Mouse (Mus musculus): Measurements from ENCODE around the gene Dcaf7.
A peak's percentile ranks its signal among the peaks of the same experiment; 100 is the strongest.

The Dcaf7 gene

GRCm38 (mm10) chr11:106045256-106045655 lies 8.6 kb downstream of the Dcaf7 start:
- DNase-seq (ENCODE audit: low spot score), result no peak

GRCm38 (mm10) chr11:106045780-106046179 lies 9.1 kb downstream of the Dcaf7 start:
- no peak for DNase-seq (ENCODE audit: low spot score)

- DNase-seq (ENCODE audit: low spot score), result no peak
These were observed 9.9 kb downstream of the Dcaf7 start for GRCm38 (mm10) chr11:106046584-106046983.

- DNase-seq (ENCODE audit: low spot score), result no peak
These were observed 17.2 kb downstream of the Dcaf7 start for GRCm38 (mm10) chr11:106053921-106054320.

GRCm38 (mm10) chr11:106054600-106054999 lies 17.9 kb downstream of the Dcaf7 start:
- no peak for DNase-seq (ENCODE audit: low spot score)

GRCm38 (mm10) chr11:106055341-106055740 lies 18.7 kb downstream of the Dcaf7 start:
- DNase-seq (ENCODE audit: low spot score), result no peak

- DNase-seq (ENCODE audit: low spot score), result no peak
These were observed 20.3 kb downstream of the Dcaf7 start for GRCm38 (mm10) chr11:106056819-106057491.

- no peak for DNase-seq (ENCODE audit: low spot score)
These were observed 21.3 kb downstream of the Dcaf7 start for GRCm38 (mm10) chr11:106058020-106058419.

- no peak for DNase-seq (ENCODE audit: low spot score)
These were observed 23.9 kb downstream of the Dcaf7 start for GRCm38 (mm10) chr11:106060549-106060948.

GRCm38 (mm10) chr11:106061311-106061710 lies 24.6 kb downstream of the Dcaf7 start:
- no peak for DNase-seq (ENCODE audit: low spot score)

GRCm38 (mm10) chr11:106063756-106064155 lies 27.1 kb downstream of the Dcaf7 start:
- no peak for DNase-seq (ENCODE audit: low spot score)

GRCm38 (mm10) chr11:106065073-106065922 lies 28.6 kb downstream of the Dcaf7 start:
- no peak for DNase-seq (ENCODE audit: low spot score)

- peak; percentile 94 for DNase-seq (ENCODE audit: low spot score)
These were observed 29.4 kb downstream of the Dcaf7 start, which contains the start of gene Taco1 for GRCm38 (mm10) chr11:106065923-106066571. Taco1 (plus strand) TSS chr11:106066061.

GRCm38 (mm10) chr11:106066616-106067015 lies 29.9 kb downstream of the Dcaf7 start:
- DNase-seq (ENCODE audit: low spot score), result peak; percentile 9

- no peak for DNase-seq (ENCODE audit: low spot score)
These were observed 37.1 kb downstream of the Dcaf7 start for GRCm38 (mm10) chr11:106073774-106074173.

- peak; percentile 54 for DNase-seq (ENCODE audit: low spot score)
These were observed 39.6 kb downstream of the Dcaf7 start for GRCm38 (mm10) chr11:106076321-106076720.

GRCm38 (mm10) chr11:106083708-106084701 lies 47.3 kb downstream of the Dcaf7 start, which contains the start of gene Map3k3:
Map3k3 (plus strand) TSS chr11:106084613.
- DNase-seq (ENCODE audit: low spot score), result peak; percentile 95

GRCm38 (mm10) chr11:106084911-106085561 lies 48.4 kb downstream of the Dcaf7 start:
- peak; percentile 64 for DNase-seq (ENCODE audit: low spot score)

GRCm38 (mm10) chr11:106098223-106098622 lies 61.6 kb downstream of the Dcaf7 start:
- no peak for DNase-seq (ENCODE audit: low spot score)

- no peak for DNase-seq (ENCODE audit: low spot score)
These were observed 66.2 kb downstream of the Dcaf7 start for GRCm38 (mm10) chr11:106102866-106103265.

All from ovary, postnatal 14 days (tissue).